Mouse (Mus musculus): ENCODE results near the gene Yaf2. TPM values are rescaled to one million over a fixed set of nuclear protein-coding genes. Genes with fewer than 3 reads are reported as not detected.
A peak's percentile ranks its signal among the peaks of the same experiment; 100 is the strongest.
"Not testable (repeated sequence)": the region's sequence is repeated elsewhere in the genome, so short reads cannot be mapped to it uniquely, and the experiment has no call there.

The Yaf2 gene
- 105 and 106 TPM in 2 replicates for polyA plus RNA-seq (2016; fragmentation: Nextera tagmentation; extraction: Ambion mirVana)

DNA sequence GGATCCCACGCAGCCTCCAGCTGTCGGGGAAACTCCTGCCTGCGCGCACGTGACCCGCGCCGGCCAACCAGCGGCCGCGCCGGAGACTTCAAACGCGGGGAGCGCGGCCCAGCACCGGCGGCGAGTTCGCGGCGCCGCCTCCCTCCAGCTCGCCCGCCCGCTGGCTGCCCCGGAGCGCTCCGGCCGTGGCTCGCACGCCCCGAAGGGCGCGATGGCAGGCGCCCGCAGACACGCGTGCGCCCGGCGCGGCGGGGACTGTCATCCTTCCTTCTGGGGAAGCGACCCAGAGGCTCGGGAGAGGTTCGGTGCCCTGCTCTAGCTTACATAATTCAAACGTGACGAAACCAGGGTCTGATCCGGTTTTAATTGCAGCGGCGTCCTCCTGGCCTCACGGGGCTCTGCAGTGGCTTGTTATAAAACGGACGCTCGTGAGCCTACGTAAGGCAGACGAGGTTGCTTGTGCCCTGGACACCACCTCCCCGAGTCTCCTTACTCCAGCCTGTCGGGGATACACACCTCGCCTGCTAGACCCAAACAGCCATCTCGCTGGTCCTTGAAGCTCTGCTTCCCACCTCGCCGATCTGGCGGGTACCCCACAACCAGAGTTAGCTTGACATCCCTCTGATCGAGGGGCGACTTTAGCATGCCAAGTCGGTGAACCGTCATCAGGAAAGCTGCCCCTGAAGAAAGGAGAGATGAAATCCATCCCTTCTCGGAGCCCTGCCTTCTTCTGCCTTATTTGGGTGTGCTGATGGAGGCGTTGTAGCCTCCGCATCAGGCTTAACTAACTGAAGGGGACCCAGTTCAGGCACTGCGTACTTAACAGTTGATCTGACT is at the start of gene Yaf2:
Yaf2 (minus strand) TSS at position 11 of the 837 bp plus-strand sequence.
- peak within 1 kb of the TSS; percentile 93 for H3K4me3 ChIP-seq
- peak within 1 kb of the TSS; percentile 96 for H3K27ac ChIP-seq (ENCODE audit: poor library complexity, severe bottlenecking)
- peak within 1 kb of the TSS; percentile 93 for H3K4me2 ChIP-seq
- H3K27me3 ChIP-seq (replicated peaks): no peaks in the 10 kb centered on the region
- no peaks in the 10 kb centered on the region for H3K9me3 ChIP-seq (replicated peaks)
- ATAC-seq (ENCODE audit: insufficient number of reproducible peaks, low FRiP score): peak; percentile 96
- H3K36me3 ChIP-seq: peaks cover 9% of the 10 kb centered on the region
- H3K9ac ChIP-seq: peak within 1 kb of the TSS; percentile 93
- WGBS: under 1% methylated on average over 72 of the region's 73 CpGs
- H3K4me1 ChIP-seq (replicated peaks): peaks cover 12% of the 10 kb centered on the region

DNA sequence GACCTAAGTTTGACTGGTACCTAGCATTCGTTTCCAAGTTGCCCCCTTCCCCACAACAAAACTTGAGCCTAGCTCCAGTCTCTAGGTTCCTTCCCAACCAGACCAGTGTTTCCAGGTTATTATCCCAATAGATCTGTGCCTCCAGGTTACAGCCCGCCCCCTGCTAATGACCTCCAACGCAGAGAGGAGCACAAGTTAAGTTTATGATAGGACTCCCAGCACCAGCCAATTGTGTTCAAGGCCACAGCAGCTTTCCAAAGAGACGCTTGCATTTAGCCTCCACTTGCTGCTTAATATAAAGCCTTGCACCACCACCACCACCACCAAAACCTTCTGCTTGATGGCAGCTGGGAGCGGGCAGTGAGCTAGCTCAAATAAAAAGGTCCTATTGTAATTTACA is 44.6 kb upstream of the Yaf2 start:
- H3K27me3 ChIP-seq (replicated peaks): no peaks in the 10 kb centered on the region
- H3K9ac ChIP-seq: no peak overlapping the region
- WGBS: 65% methylated on average over 5 of the region's 5 CpGs
- 0 out of 2 replicates have a peak, but pooled peaks cover 8% of the 10 kb centered on the region for H3K9me3 ChIP-seq (replicated peaks)
- no peak overlapping the region for H3K27ac ChIP-seq (ENCODE audit: poor library complexity, severe bottlenecking)
- no peaks in the 10 kb centered on the region for H3K4me1 ChIP-seq (replicated peaks)
- no peak for ATAC-seq (ENCODE audit: insufficient number of reproducible peaks, low FRiP score)
- H3K36me3 ChIP-seq: peaks cover 22% of the 10 kb centered on the region
- no peak overlapping the region for H3K4me3 ChIP-seq
- no peak overlapping the region for H3K4me2 ChIP-seq

DNA sequence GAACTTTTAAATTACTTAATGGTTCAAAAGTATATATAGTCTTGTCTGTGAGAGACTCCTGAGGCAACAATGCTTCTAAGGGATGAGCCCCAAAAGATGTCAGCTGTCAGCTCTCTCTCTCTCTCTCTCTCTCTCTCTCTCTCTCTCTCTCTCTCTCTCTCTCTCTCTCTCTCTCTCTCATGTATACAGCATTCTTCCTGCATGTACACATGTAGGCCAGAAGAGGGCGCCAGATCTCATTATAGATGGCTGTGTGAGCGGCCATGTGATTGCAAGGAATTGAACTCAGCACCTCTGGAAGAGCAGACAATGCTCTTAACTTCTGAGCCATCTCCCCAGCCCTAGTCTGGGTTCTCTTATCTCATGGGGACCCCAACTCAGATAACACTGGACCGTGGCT is 42.4 kb upstream of the Yaf2 start:
- Histone ChIP-seq H3K4me3 (no peak overlapping the region), H3K4me2 (no peak overlapping the region), H3K36me3 (peaks cover 5% of the 10 kb centered on the region; the same call in 1 of the 2 replicates), H3K27me3 (replicated peaks) (no peaks in the 10 kb centered on the region), H3K27ac (ENCODE audit: poor library complexity, severe bottlenecking) (no peak overlapping the region), H3K4me1 (replicated peaks) (no peaks in the 10 kb centered on the region), H3K9ac (no peak overlapping the region), H3K9me3 (replicated peaks) (0 out of 2 replicates have a peak, but pooled peaks cover 8% of the 10 kb centered on the region)
- 75% methylated on average over 3 of the region's 3 CpGs for WGBS
- ATAC-seq (ENCODE audit: insufficient number of reproducible peaks, low FRiP score): no peak

DNA sequence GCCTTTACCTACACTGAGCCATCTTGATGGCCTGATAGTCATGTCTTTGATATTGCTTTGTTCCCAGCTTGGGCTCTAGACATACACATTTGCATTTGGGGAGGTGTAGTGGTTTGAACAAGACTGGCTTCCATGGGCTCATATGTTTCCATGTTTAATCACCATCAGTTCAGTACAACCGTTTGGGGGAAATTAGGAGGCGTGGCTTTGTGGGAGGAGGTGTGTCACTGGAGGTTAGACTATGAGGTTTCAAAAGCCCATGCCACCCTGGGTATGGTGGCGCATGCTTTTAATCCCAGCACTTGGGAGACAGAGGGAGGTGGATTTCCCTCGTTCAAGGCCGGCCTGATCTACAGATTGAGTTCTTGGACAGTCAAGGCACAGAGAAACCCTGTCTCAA is 39.0 kb upstream of the Yaf2 start:
- Histone ChIP-seq H3K9me3 (replicated peaks) (no peaks in the 10 kb centered on the region), H3K9ac (no peak overlapping the region), H3K4me1 (replicated peaks) (no peaks in the 10 kb centered on the region; the same call in 1 of the 2 replicates), H3K4me3 (no peak overlapping the region), H3K36me3 (no peaks in the 10 kb centered on the region), H3K4me2 (no peak overlapping the region), H3K27ac (ENCODE audit: poor library complexity, severe bottlenecking) (no peak overlapping the region), H3K27me3 (replicated peaks) (no peaks in the 10 kb centered on the region)
- WGBS: 80% methylated on average over 5 of the region's 5 CpGs
- ATAC-seq (ENCODE audit: insufficient number of reproducible peaks, low FRiP score): no peak

DNA sequence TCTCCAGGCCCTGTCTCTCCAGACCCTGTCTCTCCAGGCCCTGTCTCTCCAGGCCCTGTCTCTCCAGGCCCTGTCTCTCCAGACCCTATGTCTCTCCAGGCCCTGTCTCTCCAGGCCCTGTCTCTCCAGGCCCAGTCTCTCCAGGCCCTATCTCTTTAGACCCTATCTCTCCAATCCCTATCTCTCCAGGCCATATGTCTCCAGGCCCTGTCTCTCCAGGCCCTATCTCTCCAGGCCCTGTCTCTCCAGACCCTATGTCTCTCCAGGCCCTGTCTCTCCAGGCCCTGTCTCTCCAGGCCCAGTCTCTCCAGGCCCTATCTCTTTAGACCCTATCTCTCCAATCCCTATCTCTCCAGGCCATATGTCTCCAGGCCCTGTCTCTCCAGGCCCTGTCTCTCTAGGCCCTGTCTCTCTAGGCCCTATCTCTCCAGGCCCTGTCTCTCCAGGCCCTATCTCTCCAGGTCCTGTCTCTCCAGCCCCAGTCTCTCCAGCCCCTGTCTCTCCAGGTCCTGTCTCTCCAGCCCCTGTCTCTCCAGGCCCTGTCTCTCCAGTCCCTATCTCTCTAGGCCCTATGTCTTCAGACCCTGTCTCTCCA is 35.9 kb upstream of the Yaf2 start:
- H3K27me3 ChIP-seq (replicated peaks); H3K9ac ChIP-seq; H3K36me3 ChIP-seq; H3K4me3 ChIP-seq; H3K4me2 ChIP-seq; ATAC-seq (ENCODE audit: insufficient number of reproducible peaks, low FRiP score); H3K4me1 ChIP-seq (replicated peaks); H3K9me3 ChIP-seq (replicated peaks); H3K27ac ChIP-seq (ENCODE audit: poor library complexity, severe bottlenecking): not testable (repeated sequence)

DNA sequence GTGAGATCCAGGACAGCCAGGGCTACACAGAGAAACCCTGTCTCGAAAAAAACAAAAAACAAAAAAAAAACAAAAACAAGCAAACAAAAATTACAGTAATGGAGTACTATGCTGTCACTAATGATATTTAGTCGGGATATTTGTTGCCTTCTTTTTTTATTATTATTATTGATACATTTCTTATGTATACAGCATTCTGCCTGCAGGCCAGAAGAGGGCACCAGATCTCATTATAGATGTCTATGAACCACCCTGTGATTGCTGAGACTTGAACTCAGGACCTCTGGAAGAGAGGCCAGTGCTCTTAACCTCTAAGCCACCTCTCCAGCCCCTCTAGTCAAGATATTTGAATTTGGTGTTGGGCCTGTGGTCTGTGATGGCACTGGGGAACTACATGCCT is 35.1 kb upstream of the Yaf2 start:
- H3K9ac ChIP-seq: no peak overlapping the region
- H3K36me3 ChIP-seq: no peaks in the 10 kb centered on the region
- H3K4me1 ChIP-seq (replicated peaks): no peaks in the 10 kb centered on the region; the same call in 1 of the 2 replicates
- no peaks in the 10 kb centered on the region for H3K27me3 ChIP-seq (replicated peaks)
- H3K27ac ChIP-seq (ENCODE audit: poor library complexity, severe bottlenecking): no peak overlapping the region
- no peak overlapping the region for H3K4me2 ChIP-seq
- H3K9me3 ChIP-seq (replicated peaks): no peaks in the 10 kb centered on the region
- H3K4me3 ChIP-seq: no peak overlapping the region
- 77% methylated on average over 2 of the region's 2 CpGs for WGBS
- ATAC-seq (ENCODE audit: insufficient number of reproducible peaks, low FRiP score): no peak

DNA sequence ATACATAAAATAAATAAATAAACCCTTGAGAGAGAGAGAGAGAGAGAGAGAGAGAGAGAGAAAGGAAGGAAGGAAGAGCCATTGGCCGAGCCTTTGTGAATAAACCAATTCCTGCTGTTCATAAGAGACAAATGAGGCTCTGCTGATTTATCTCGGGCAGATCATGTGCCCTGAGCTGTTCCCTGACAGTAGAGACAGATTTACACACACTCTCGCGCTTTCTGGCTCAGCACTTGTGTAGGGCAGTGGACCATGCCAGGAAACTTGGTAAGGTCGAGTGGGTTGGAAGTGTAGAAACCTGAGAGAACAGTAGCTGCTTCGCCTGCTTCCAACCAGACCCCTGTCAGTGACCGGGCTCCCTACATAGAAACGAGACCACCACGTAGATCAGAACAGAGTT is 31.8 kb upstream of the Yaf2 start:
- Histone ChIP-seq H3K4me1 (replicated peaks) (no peaks in the 10 kb centered on the region), H3K4me3 (no peak overlapping the region), H3K27me3 (replicated peaks) (no peaks in the 10 kb centered on the region), H3K9ac (no peak overlapping the region), H3K27ac (ENCODE audit: poor library complexity, severe bottlenecking) (no peak overlapping the region), H3K36me3 (no peaks in the 10 kb centered on the region), H3K4me2 (peak overlapping the region; percentile 17; the same call in 1 of the 2 replicates), H3K9me3 (replicated peaks) (no peaks in the 10 kb centered on the region)
- 63% methylated on average over 9 of the region's 9 CpGs for WGBS
- ATAC-seq (ENCODE audit: insufficient number of reproducible peaks, low FRiP score): no peak

DNA sequence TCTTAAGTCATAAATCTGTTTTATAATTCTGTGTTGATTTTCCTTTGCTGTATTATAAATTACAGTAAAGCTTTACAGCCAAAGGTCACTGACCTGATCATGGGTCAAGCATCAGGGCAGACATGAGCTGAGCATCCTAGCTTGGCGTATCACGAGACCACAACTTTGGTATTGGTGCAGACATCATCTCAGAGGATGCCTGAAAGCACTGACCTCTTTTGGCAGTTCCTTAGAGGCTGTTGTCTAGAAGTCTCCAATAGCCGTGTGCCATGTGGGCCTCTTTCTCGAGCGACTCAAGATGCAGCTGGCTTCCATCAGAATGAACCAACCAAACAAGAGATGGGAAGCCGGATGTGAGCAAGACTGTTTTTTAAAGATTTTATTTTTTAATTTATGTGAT is 28.8 kb upstream of the Yaf2 start:
- Histone ChIP-seq H3K27ac (ENCODE audit: poor library complexity, severe bottlenecking) (no peak overlapping the region), H3K4me2 (no peak overlapping the region), H3K36me3 (no peaks in the 10 kb centered on the region), H3K9me3 (replicated peaks) (no peaks in the 10 kb centered on the region), H3K4me3 (no peak overlapping the region), H3K27me3 (replicated peaks) (no peaks in the 10 kb centered on the region), H3K9ac (no peak overlapping the region), H3K4me1 (replicated peaks) (no peaks in the 10 kb centered on the region)
- WGBS: 86% methylated on average over 6 of the region's 6 CpGs
- no peak for ATAC-seq (ENCODE audit: insufficient number of reproducible peaks, low FRiP score)

DNA sequence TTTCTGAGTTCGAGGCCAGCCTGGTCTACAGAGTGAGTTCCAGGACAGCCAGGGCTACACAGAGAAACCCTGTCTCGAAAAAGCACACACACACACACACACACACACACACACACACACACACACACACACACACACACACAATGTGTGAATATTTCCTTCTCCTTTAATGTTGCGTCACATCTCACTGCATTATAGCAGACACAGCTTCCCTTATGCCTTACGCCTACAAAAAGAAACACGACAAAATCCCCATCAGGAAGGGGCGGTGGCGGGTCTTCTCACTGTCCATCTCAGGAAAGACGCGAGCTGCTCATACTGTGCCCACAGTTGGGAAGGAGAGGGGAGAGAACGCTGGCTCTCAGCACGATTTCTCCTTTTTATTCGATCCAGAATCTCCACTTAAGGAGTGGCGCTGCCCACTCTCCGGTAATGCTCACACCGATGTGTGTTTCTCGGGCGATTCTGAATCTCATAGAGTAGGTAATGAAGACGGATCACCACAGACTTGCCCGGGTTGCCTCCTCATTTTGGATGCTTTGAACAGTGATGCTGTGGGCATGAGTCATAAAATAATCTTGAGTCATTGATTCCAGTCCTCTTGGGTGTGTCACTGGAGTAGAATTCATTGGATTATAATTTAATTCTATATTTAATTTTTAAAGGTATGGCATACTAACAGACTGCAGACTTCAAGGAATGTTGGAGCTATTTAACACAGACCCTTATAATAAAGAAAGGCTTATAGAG is 21.8 kb upstream of the Yaf2 start:
- no peak overlapping the region for H3K4me3 ChIP-seq
- H3K9ac ChIP-seq: no peak overlapping the region
- no peak overlapping the region for H3K4me2 ChIP-seq
- no peak overlapping the region for H3K27ac ChIP-seq (ENCODE audit: poor library complexity, severe bottlenecking)
- 89% methylated on average over 19 of the region's 19 CpGs for WGBS
- no peaks in the 10 kb centered on the region for H3K4me1 ChIP-seq (replicated peaks)
- no peaks in the 10 kb centered on the region for H3K36me3 ChIP-seq
- ATAC-seq (ENCODE audit: insufficient number of reproducible peaks, low FRiP score): no peak
- H3K27me3 ChIP-seq (replicated peaks): no peaks in the 10 kb centered on the region
- H3K9me3 ChIP-seq (replicated peaks): no peaks in the 10 kb centered on the region

DNA sequence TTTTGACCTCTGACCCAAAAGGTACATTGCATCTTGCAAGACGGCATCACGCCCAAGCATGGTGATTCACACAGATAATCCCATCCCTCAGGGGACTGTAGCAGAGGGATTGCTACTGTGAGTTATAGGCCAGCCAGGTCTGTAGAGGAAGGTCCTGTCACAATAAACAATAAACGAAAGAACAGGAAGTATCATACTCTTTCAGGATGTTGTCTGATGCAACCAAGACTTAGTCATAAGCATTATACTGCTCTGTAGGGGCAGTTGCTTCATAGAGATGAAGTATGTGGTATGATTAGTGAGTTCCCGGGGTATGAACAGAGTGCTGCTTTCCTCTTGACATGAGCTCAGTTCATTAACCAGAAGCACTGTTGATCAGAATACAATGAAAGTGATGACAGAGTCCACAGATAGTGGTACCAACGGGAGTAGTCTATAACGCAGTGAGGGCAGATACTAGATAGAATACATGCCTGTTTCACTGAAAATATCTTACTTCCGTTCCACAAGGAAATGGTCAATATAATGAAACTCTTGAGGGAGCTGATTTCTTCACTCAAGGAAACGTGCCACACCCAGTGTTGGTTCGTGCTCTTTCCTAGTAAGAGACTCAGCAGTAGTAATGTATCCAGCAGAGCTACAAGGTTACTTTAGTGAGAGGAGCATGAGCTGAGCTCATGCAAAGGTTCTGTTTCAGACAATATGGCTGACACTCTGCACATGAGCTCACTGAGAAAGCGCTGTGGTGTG is 4.1 kb upstream of the Yaf2 start:
- Histone ChIP-seq H3K9me3 (replicated peaks) (no peaks in the 10 kb centered on the region), H3K4me3 (no peak overlapping the region), H3K4me1 (replicated peaks) (0 out of 2 replicates have a peak, but pooled peaks cover 6% of the 10 kb centered on the region), H3K27ac (ENCODE audit: poor library complexity, severe bottlenecking) (no peak overlapping the region), H3K9ac (no peak overlapping the region), H3K36me3 (no peaks in the 10 kb centered on the region), H3K27me3 (replicated peaks) (no peaks in the 10 kb centered on the region), H3K4me2 (no peak overlapping the region)
- ATAC-seq (ENCODE audit: insufficient number of reproducible peaks, low FRiP score): no peak
- WGBS: 56% methylated on average over 10 of the region's 10 CpGs

DNA sequence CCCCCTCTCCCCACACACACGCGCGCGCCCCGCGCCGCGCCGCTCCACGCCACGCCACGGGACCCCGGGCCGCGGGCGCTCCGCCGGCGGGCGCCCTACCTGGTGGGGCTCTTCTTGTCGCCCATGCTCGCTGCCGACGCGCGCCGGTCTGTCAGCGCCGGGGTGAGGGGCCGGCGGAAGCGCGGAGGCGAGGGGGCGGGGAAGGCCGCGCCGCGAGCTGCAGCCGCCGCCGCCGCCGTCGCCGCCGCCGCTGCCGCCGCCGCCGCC is 144 bp downstream of the Yaf2 start:
- 5% methylated on average over 23 of the region's 52 CpGs for WGBS
- Histone ChIP-seq H3K9me3 (replicated peaks) (no peaks in the 10 kb centered on the region), H3K4me2 (peak overlapping the region; percentile 93), H3K4me1 (replicated peaks) (peaks cover 12% of the 10 kb centered on the region), H3K27me3 (replicated peaks) (no peaks in the 10 kb centered on the region), H3K36me3 (peaks cover 9% of the 10 kb centered on the region), H3K9ac (peak overlapping the region; percentile 93), H3K4me3 (peak overlapping the region; percentile 93), H3K27ac (ENCODE audit: poor library complexity, severe bottlenecking) (peak overlapping the region; percentile 96)
- no peak for ATAC-seq (ENCODE audit: insufficient number of reproducible peaks, low FRiP score)
